Mouse (Mus musculus): ENCODE measurements at regions not wholly inside any gene's neighbourhood (a gene's known extent, or its start where the extent isn't known, plus 50 kb on each side); places are given as distances from the start of the nearest gene placed in this dataset.

- TF ChIP-seq CTCF (IDR thresholded peaks at IDR 0.05; ENCODE audit: extremely low read depth, insufficient read depth, low read length) (peak; percentile 82), POLR2A (IDR thresholded peaks at IDR 0.05; ENCODE audit: extremely low read depth, insufficient read depth, low read length) (no peak)
Observed at GRCm38 (mm10) chr1:128875289-128875688, 283.2 kb upstream of the Cxcr4 start.
